Mouse (Mus musculus) stomach, postnatal 0 days (tissue): ENCODE data around the gene Zfp511. TPM values are rescaled to one million over a fixed set of nuclear protein-coding genes. Genes with fewer than 3 reads are reported as not detected.
A peak's percentile ranks its signal among the peaks of the same experiment; 100 is the strongest.

Experiments
- ATAC-seq: fragments of 200-750 bp; cut with Nextera tagmentation; 2 replicates; pipeline ENCODE4 v1.8.0; 2017; ENCODE audit not compliant: low FRiP score, low TSS enrichment
- DNase-seq: peaks from one replicate; pipeline ENCODE4 v3.0.0-alpha.2; 2016; ENCODE audit warnings: low spot score
- H3K27ac ChIP-seq: fragments of 300-500 bp; sonication (generic); replicated peaks from 2 replicates; pipeline ENCODE4 v1.5.1; 2014; ENCODE audit warnings: mild to moderate bottlenecking, control low read depth
- H3K27me3 ChIP-seq: fragments of 300-500 bp; sonication (generic); 2 replicates; pipeline ENCODE4 v1.6.1; 2014; ENCODE audit warnings: low read length; ENCODE audit not compliant: control insufficient read depth, insufficient read depth
- H3K36me3 ChIP-seq: fragments of 300-500 bp; sonication (generic); 2 replicates; pipeline ENCODE4 v1.6.1; 2014; ENCODE audit warnings: low read length, mixed read lengths; ENCODE audit not compliant: control insufficient read depth, insufficient read depth
- H3K4me1 ChIP-seq: fragments of 300-500 bp; sonication (generic); replicated peaks from 2 replicates; pipeline ENCODE4 v1.6.1; 2014; ENCODE audit warnings: antibody characterized with exemption; ENCODE audit not compliant: control insufficient read depth, insufficient read depth
- H3K4me2 ChIP-seq: fragments of 300-500 bp; sonication (generic); replicated peaks from 2 replicates; pipeline ENCODE4 v1.6.1; 2014; ENCODE audit warnings: low read depth, mild to moderate bottlenecking, control low read depth, moderate library complexity
- H3K4me3 ChIP-seq: fragments of 300-500 bp; sonication (generic); 2 replicates; pipeline ENCODE4 v1.5.1; 2014; ENCODE audit warnings: low read depth, low read length, control low read depth
- H3K9ac ChIP-seq: fragments of 300-500 bp; sonication (generic); 2 replicates; pipeline ENCODE4 v1.6.1; 2014; ENCODE audit warnings: mild to moderate bottlenecking, low read length, control low read depth, mixed read lengths
- H3K9me3 ChIP-seq: fragments of 300-500 bp; sonication (generic); 2 replicates; pipeline ENCODE4 v1.6.1; 2016; ENCODE audit warnings: low read length; ENCODE audit not compliant: control insufficient read depth
- CTCF ChIP-seq: IDR thresholded peaks from 2 replicates; pipeline ENCODE4 v1.5.1; 2016; ENCODE audit warnings: antibody characterized with exemption, low read depth, mild to moderate bottlenecking, moderate library complexity
- EP300 ChIP-seq: optimal IDR thresholded peaks from 2 replicates; pipeline ENCODE3; 2016; ENCODE audit warnings: antibody characterized with exemption
- WGBS: fragments of 180-500 bp; shearing (Covaris S2); extraction: QIAGEN DNeasy Blood & Tissue Kit; methylation state at CpG from one replicate; pipeline ENCODE4 v1.1.7; 2014; 5-methylcytosine and 5-hydroxymethylcytosine counted together
- polyA plus RNA-seq: library from polyadenylated mRNA; unstranded; fragments of >200 nt; fragmentation: Nextera tagmentation; extraction: Ambion mirVana; gene quantifications from 2 replicates; pipeline ENCODE4 v1.2.1, GENCODE M21; 2015

Gene Zfp511
- polyA plus RNA-seq, 1 experiment from 2014 or later, result 20.7 TPM

- Histone ChIP-seq H3K27ac (no peak overlapping the region), H3K9ac (no peak overlapping the region), H3K4me2 (peak overlapping the region; percentile 39), H3K4me3 (peak overlapping the region; percentile 21), H3K4me1 (no peaks in the 10 kb centered on the region), H3K36me3 (no peaks in the 10 kb centered on the region), H3K9me3 (no peaks in the 10 kb centered on the region), H3K27me3 (no peaks in the 10 kb centered on the region)
- ATAC-seq (peak; percentile 68), DNase-seq (no peak)
- 32% methylated on average over 38 of the region's 39 CpGs for WGBS
- no peak for TF ChIP-seq CTCF
- no peak for TF ChIP-seq EP300
Observed at GRCm38 (mm10) chr7:140070042-140070711, 34.0 kb downstream of the Zfp511 start.

GRCm38 (mm10) chr7:140077698-140078097 lies 41.5 kb downstream of the Zfp511 start:
- no peak overlapping the region for H3K27ac ChIP-seq
- no peaks in the 10 kb centered on the region for H3K4me1 ChIP-seq
- no peaks in the 10 kb centered on the region for H3K9me3 ChIP-seq
- H3K4me3 ChIP-seq, result no peak overlapping the region
- no peak for DNase-seq
- H3K4me2 ChIP-seq, result no peak overlapping the region
- no peaks in the 10 kb centered on the region for H3K36me3 ChIP-seq
- WGBS, result 57% methylated on average over 6 of the region's 6 CpGs
- H3K9ac ChIP-seq, result no peak overlapping the region
- H3K27me3 ChIP-seq, result peaks cover 3% of the 10 kb centered on the region; the same call in 1 of the 2 replicates
- TF ChIP-seq CTCF, result no peak
- no peak for TF ChIP-seq EP300
- ATAC-seq, result peak; percentile 67

GRCm38 (mm10) chr7:140078711-140079110 lies 42.5 kb downstream of the Zfp511 start:
- no peaks in the 10 kb centered on the region for H3K4me1 ChIP-seq
- H3K4me3 ChIP-seq, result no peak overlapping the region
- peaks cover 3% of the 10 kb centered on the region; the same call in 1 of the 2 replicates for H3K27me3 ChIP-seq
- TF ChIP-seq EP300 (no peak), CTCF (peak; percentile 90)
- H3K36me3 ChIP-seq, result no peaks in the 10 kb centered on the region
- ATAC-seq, result no peak
- H3K4me2 ChIP-seq, result no peak overlapping the region
- peak; percentile 82 for DNase-seq
- WGBS, result 5% methylated on average over 5 of the region's 5 CpGs
- no peak overlapping the region for H3K27ac ChIP-seq
- no peak overlapping the region for H3K9ac ChIP-seq
- no peaks in the 10 kb centered on the region for H3K9me3 ChIP-seq

- H3K36me3 ChIP-seq, result no peaks in the 10 kb centered on the region
- WGBS, result 4% methylated on average over 24 of the region's 24 CpGs
- H3K4me3 ChIP-seq, result no peak overlapping the region
- ATAC-seq (peak; percentile 47), DNase-seq (peak; percentile 64)
- H3K4me2 ChIP-seq, result peak overlapping the region; percentile 15; the same call in 1 of the 2 replicates
- peaks cover 3% of the 10 kb centered on the region; the same call in 1 of the 2 replicates for H3K27me3 ChIP-seq
- H3K27ac ChIP-seq, result no peak overlapping the region
- no peaks in the 10 kb centered on the region for H3K9me3 ChIP-seq
- H3K9ac ChIP-seq, result no peak overlapping the region
- TF ChIP-seq EP300 (no peak), CTCF (no peak)
- no peaks in the 10 kb centered on the region for H3K4me1 ChIP-seq
Observed at GRCm38 (mm10) chr7:140080503-140081156, 44.4 kb downstream of the Zfp511 start.

GRCm38 (mm10) chr7:140081408-140082241 lies 45.4 kb downstream of the Zfp511 start:
- ATAC-seq, result 0 out of 2 replicates have a peak, but pooled peaks have one; percentile 3
- H3K27ac ChIP-seq, result no peak overlapping the region
- no peak overlapping the region for H3K9ac ChIP-seq
- H3K27me3 ChIP-seq, result peaks cover 3% of the 10 kb centered on the region; the same call in 1 of the 2 replicates
- TF ChIP-seq EP300 (no peak), CTCF (no peak)
- no peak overlapping the region for H3K4me2 ChIP-seq
- H3K4me1 ChIP-seq, result no peaks in the 10 kb centered on the region
- no peaks in the 10 kb centered on the region for H3K36me3 ChIP-seq
- WGBS, result 19% methylated on average over 20 of the region's 20 CpGs
- H3K9me3 ChIP-seq, result no peaks in the 10 kb centered on the region
- DNase-seq, result no peak
- H3K4me3 ChIP-seq, result no peak overlapping the region
